12 mouse cellular contexts compared by ENCODE assay signal in the genomic region with DNA sequence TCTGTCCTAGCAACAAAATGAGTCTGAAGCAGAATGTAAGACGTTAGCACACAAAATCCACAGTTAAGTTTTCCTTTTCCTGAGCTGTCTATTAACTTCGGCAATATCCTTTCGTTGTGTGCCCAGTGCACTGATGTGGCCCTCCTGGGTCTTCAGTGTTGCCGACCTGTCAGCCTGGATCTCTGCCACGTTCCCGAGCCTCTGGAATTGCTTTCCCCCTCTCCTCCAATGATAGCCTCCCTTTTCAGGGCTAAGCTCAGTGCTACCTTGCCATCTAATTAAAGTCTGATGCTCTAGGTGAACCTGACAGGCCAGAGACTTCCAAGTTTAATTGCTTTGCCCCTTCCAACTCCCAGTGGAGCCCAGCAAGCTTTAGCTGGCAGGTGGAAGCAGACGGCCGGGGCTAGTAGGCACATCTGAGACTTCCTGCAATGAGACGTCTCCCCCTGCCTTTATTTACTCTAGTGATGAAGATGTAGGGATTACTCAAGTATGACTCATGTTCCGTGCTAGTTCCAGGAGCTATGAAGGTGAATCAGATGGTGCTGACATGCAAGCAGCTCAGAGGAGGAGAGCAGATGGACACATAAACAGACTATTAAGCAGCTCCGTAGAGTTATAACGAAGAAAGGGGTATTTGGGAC.
DNase-seq lines count a peak whose midpoint lies in the region; ATAC-seq and TF ChIP-seq lines count a peak whose summit lies in the region.
"Had no signal": no experiment of that assay in that cellular context is flagged by ENCODE, and none has a peak within 500 bp of the region (broad histone marks: within the 10 kb centered on the region; RNA-seq: fewer than 3 reads in every experiment).

No protein-coding gene starts in this region.

- no peak for DNase-seq in heart, adult 2 months
- no peak for DNase-seq in heart, adult 8-10 months (ENCODE audit: low spot score)
- DNase-seq in cerebellum, adult 8-10 months = peak; percentile 49
- DNase-seq in heart, postnatal 4 days = peak; percentile 6
- DNase-seq in thymus, postnatal 0 days (ENCODE audit: low spot score) = no peak
- DNase-seq: gastrocnemius, postnatal 10 days; kidney, adult 18-20 months had no signal

- no peak for TF ChIP-seq CTCF in heart, adult 2 months (IDR thresholded peaks at IDR 0.05)

- H3K27ac ChIP-seq in heart, adult 2 months = peak overlapping the region; percentile 80
- H3K27ac ChIP-seq in neural tube, embryonic 13.5 days (replicated peaks) = 0 out of 2 replicates have a peak overlapping the region, but pooled peaks have one; percentile 4
- no peak overlapping the region for H3K27ac ChIP-seq in neural tube, embryonic 15.5 days (replicated peaks)
- H3K27ac ChIP-seq in intestine, embryonic 15.5 days = no peak overlapping the region
- H3K27ac ChIP-seq: limb, embryonic 15.5 days had no signal

- H3K9me3 ChIP-seq in neural tube, embryonic 13.5 days = no peaks in the 10 kb centered on the region
- H3K9me3 ChIP-seq in neural tube, embryonic 15.5 days (replicated peaks) = no peaks in the 10 kb centered on the region
- H3K9me3 ChIP-seq in intestine, embryonic 15.5 days = no peaks in the 10 kb centered on the region
- H3K9me3 ChIP-seq: limb, embryonic 15.5 days had no signal

- H3K4me1 ChIP-seq in heart, adult 2 months (ENCODE audit: control insufficient read depth, insufficient read depth, low read length) = peaks cover 1% of the 10 kb centered on the region; the same call in 1 of the 2 replicates
- peaks cover 21% of the 10 kb centered on the region for H3K4me1 ChIP-seq in neural tube, embryonic 13.5 days (replicated peaks)
- peaks cover 19% of the 10 kb centered on the region for H3K4me1 ChIP-seq in neural tube, embryonic 15.5 days
- peaks cover 4% of the 10 kb centered on the region; the same call in 1 of the 2 replicates for H3K4me1 ChIP-seq in intestine, embryonic 15.5 days (replicated peaks)

- no peak for ATAC-seq in neural tube, embryonic 13.5 days (ENCODE audit: low read depth)
- ATAC-seq in neural tube, embryonic 15.5 days (ENCODE audit: low FRiP score) = no peak
- ATAC-seq in intestine, embryonic 15.5 days = no peak
- ATAC-seq: lung, postnatal 0 days had no signal

- no peak overlapping the region for H3K4me3 ChIP-seq in heart, adult 2 months
- no peak overlapping the region for H3K4me3 ChIP-seq in neural tube, embryonic 13.5 days
- H3K4me3 ChIP-seq in neural tube, embryonic 15.5 days (replicated peaks) = no peak overlapping the region
- no peak overlapping the region for H3K4me3 ChIP-seq in intestine, embryonic 15.5 days (replicated peaks)
- H3K4me3 ChIP-seq: limb, embryonic 15.5 days had no signal

- intact Hi-C loops in heart, adult 2 months (cut with DNase I) = loop anchor here (10.0 kb wide), 3 partner anchors 202 to 512 kb away; no protein-coding TSS in a partner anchor

- H3K79me2 ChIP-seq in heart, adult 2 months (replicated peaks; ENCODE audit: control insufficient read depth, insufficient read depth, low read length) = no peaks in the 10 kb centered on the region

- WGBS in heart, adult 2 months = 49% methylated on average over 12 of the region's 12 CpGs
- WGBS in neural tube, embryonic 13.5 days = 64% methylated on average over 12 of the region's 12 CpGs
- WGBS in neural tube, embryonic 15.5 days = 62% methylated on average over 12 of the region's 12 CpGs
- WGBS in intestine, embryonic 15.5 days = 61% methylated on average over 12 of the region's 12 CpGs

- H3K9ac ChIP-seq in heart, adult 2 months (ENCODE audit: low read depth, low read length) = no peak overlapping the region; the same call in 1 of the 2 replicates
- no peak overlapping the region for H3K9ac ChIP-seq in neural tube, embryonic 13.5 days
- H3K9ac ChIP-seq in neural tube, embryonic 15.5 days (replicated peaks) = no peak overlapping the region
- H3K9ac ChIP-seq in intestine, embryonic 15.5 days = no peak overlapping the region
- H3K9ac ChIP-seq: limb, embryonic 15.5 days had no signal

- H3K36me3 ChIP-seq in heart, adult 2 months (ENCODE audit: control insufficient read depth, insufficient read depth, low read length) = no peaks in the 10 kb centered on the region
- H3K36me3 ChIP-seq in neural tube, embryonic 13.5 days = no peaks in the 10 kb centered on the region
- H3K36me3 ChIP-seq in neural tube, embryonic 15.5 days = no peaks in the 10 kb centered on the region
- no peaks in the 10 kb centered on the region for H3K36me3 ChIP-seq in intestine, embryonic 15.5 days
- H3K36me3 ChIP-seq: limb, embryonic 15.5 days had no signal

- H3K27me3 ChIP-seq in heart, adult 2 months (ENCODE audit: control insufficient read depth, insufficient read depth, low read length) = no peaks in the 10 kb centered on the region
- no peaks in the 10 kb centered on the region for H3K27me3 ChIP-seq in neural tube, embryonic 13.5 days
- no peaks in the 10 kb centered on the region for H3K27me3 ChIP-seq in neural tube, embryonic 15.5 days (replicated peaks)
- no peaks in the 10 kb centered on the region for H3K27me3 ChIP-seq in intestine, embryonic 15.5 days (replicated peaks)
- H3K27me3 ChIP-seq: limb, embryonic 15.5 days had no signal

- TF ChIP-seq EP300 in heart, adult 2 months (IDR thresholded peaks at IDR 0.05; ENCODE audit: insufficient read depth, low read depth, low read length) = no peak

- no peak overlapping the region for H3K4me2 ChIP-seq in neural tube, embryonic 13.5 days
- no peak overlapping the region for H3K4me2 ChIP-seq in neural tube, embryonic 15.5 days
- no peak overlapping the region for H3K4me2 ChIP-seq in intestine, embryonic 15.5 days (replicated peaks)
- H3K4me2 ChIP-seq: limb, embryonic 15.5 days had no signal

- no peak for TF ChIP-seq POLR2A in heart, adult 2 months (IDR thresholded peaks at IDR 0.05; ENCODE audit: insufficient read depth, low read depth, low read length)

Comparison
In these comparisons a context has a peak if more than half of its experiments do, and no peak if none do; other contexts are left out.
1. DNase-seq: peak in cerebellum, adult 8-10 months (single experiment) and heart, postnatal 4 days (single experiment); none in heart, adult 2 months (0 of 2), heart, adult 8-10 months (single experiment) and thymus, postnatal 0 days (single experiment).
2. H3K27ac ChIP-seq: peak in heart, adult 2 months (single experiment) and neural tube, embryonic 13.5 days (single experiment); none in neural tube, embryonic 15.5 days (single experiment) and intestine, embryonic 15.5 days (single experiment).